Mouse (Mus musculus): ENCODE data around the gene Adam11.

- TF ChIP-seq CTCF (IDR thresholded peaks at IDR 0.05; ENCODE audit: borderline replicate concordance, insufficient read depth, low read length) (no peak), POLR2A (IDR thresholded peaks at IDR 0.05; ENCODE audit: low read depth, low read length) (no peak)
Measured at GRCm38 (mm10) chr11:102742843-102743242, 18.4 kb upstream of the Adam11 start.
